In genomic region chr12:13214345-13215278, GRCm38 (mm10) we compare ENCODE assay signal across 8 mouse cellular contexts. TPM values are rescaled to one million over a fixed set of nuclear protein-coding genes. Genes with fewer than 3 reads are reported as not detected.
DNase-seq lines count a peak whose midpoint lies in the region; ATAC-seq and TF ChIP-seq lines count a peak whose summit lies in the region.

No protein-coding gene starts in this region.

- 20% methylated on average over 11 of the region's 11 CpGs for WGBS in embryonic facial prominence, embryonic 11.5 days
- WGBS in kidney, adult 2 months, result 42% methylated on average over 11 of the region's 11 CpGs
- 11% methylated on average over 11 of the region's 11 CpGs for WGBS in limb, embryonic 12.5 days
- 26% methylated on average over 11 of the region's 11 CpGs for WGBS in midbrain, embryonic 16.5 days

- no peak overlapping the region for H3K27ac ChIP-seq in embryonic facial prominence, embryonic 11.5 days (replicated peaks; ENCODE audit: low read depth, low read length)
- H3K27ac ChIP-seq in kidney, adult 2 months (ENCODE audit: insufficient read depth, low read depth, low read length), result no peak overlapping the region
- H3K27ac ChIP-seq in limb, embryonic 12.5 days, result 0 out of 2 replicates have a peak overlapping the region, but pooled peaks have one; percentile 35
- peak overlapping the region; percentile 43; the same call in 1 of the 2 replicates for H3K27ac ChIP-seq in midbrain, embryonic 16.5 days (ENCODE audit: low read length)

- no peak overlapping the region for H3K4me2 ChIP-seq in embryonic facial prominence, embryonic 11.5 days (ENCODE audit: low read depth, low read length)
- H3K4me2 ChIP-seq in limb, embryonic 12.5 days, result peak overlapping the region; percentile 17
- no peak overlapping the region for H3K4me2 ChIP-seq in midbrain, embryonic 16.5 days (ENCODE audit: low read length)

- no peak overlapping the region for H3K9ac ChIP-seq in embryonic facial prominence, embryonic 11.5 days (replicated peaks; ENCODE audit: low read length)
- no peak overlapping the region for H3K9ac ChIP-seq in limb, embryonic 12.5 days (replicated peaks)
- no peak overlapping the region for H3K9ac ChIP-seq in midbrain, embryonic 16.5 days (ENCODE audit: low read depth, low read length)

- TF ChIP-seq POLR2A in kidney, adult 2 months (IDR thresholded peaks at IDR 0.05; ENCODE audit: low read depth, low read length), result no peak

- no peak overlapping the region for H3K4me3 ChIP-seq in embryonic facial prominence, embryonic 11.5 days (ENCODE audit: low read depth, low read length)
- no peak overlapping the region for H3K4me3 ChIP-seq in kidney, adult 2 months (ENCODE audit: insufficient read depth, low read depth, low read length)
- H3K4me3 ChIP-seq in limb, embryonic 12.5 days (replicated peaks), result no peak overlapping the region
- H3K4me3 ChIP-seq in midbrain, embryonic 16.5 days (ENCODE audit: low read depth, low read length), result no peak overlapping the region

- peaks cover 2% of the 10 kb centered on the region; the same call in 1 of the 2 replicates for H3K4me1 ChIP-seq in embryonic facial prominence, embryonic 11.5 days (ENCODE audit: control insufficient read depth, insufficient read depth, low read length)
- peaks cover 30% of the 10 kb centered on the region for H3K4me1 ChIP-seq in kidney, adult 2 months (ENCODE audit: control insufficient read depth, insufficient read depth, low read length)
- H3K4me1 ChIP-seq in limb, embryonic 12.5 days (replicated peaks), result peaks cover 14% of the 10 kb centered on the region
- peaks cover 6% of the 10 kb centered on the region for H3K4me1 ChIP-seq in midbrain, embryonic 16.5 days (ENCODE audit: control insufficient read depth, insufficient read depth, low read length)

- TF ChIP-seq CTCF in kidney, adult 2 months (conservative IDR thresholded peaks at IDR 0.05; ENCODE audit: insufficient read depth, insufficient read length, low read depth, low read length), result peak; percentile 98

- peak; percentile 26 for DNase-seq in 3134 (ENCODE audit: extremely low read depth, insufficient read length, low spot score)
- DNase-seq in adrenal gland, postnatal 14 days, result peak; percentile 88
- peak; percentile 93 for DNase-seq in embryonic facial prominence, embryonic 11.5 days (ENCODE audit: low spot score)
- peak; percentile 84 to 92 for DNase-seq in heart, adult 18-20 months
- DNase-seq in kidney, adult 2 months, result peak; percentile 92
- DNase-seq in spleen, postnatal 14 days (ENCODE audit: low spot score in 2 of 2), result peak; percentile 25 to 54

- no peaks in the 10 kb centered on the region for H3K9me3 ChIP-seq in embryonic facial prominence, embryonic 11.5 days (replicated peaks; ENCODE audit: control insufficient read depth, low read length)
- H3K9me3 ChIP-seq in limb, embryonic 12.5 days, result no peaks in the 10 kb centered on the region
- H3K9me3 ChIP-seq in midbrain, embryonic 16.5 days (replicated peaks; ENCODE audit: control insufficient read depth, low read length, poor library complexity, severe bottlenecking), result 0 out of 2 replicates have a peak, but pooled peaks cover 4% of the 10 kb centered on the region

- no peaks in the 10 kb centered on the region for H3K27me3 ChIP-seq in embryonic facial prominence, embryonic 11.5 days (ENCODE audit: control insufficient read depth, insufficient read depth, low read length)
- H3K27me3 ChIP-seq in kidney, adult 2 months (replicated peaks; ENCODE audit: control insufficient read depth, insufficient read depth, low read length), result no peaks in the 10 kb centered on the region
- peaks cover 3% of the 10 kb centered on the region for H3K27me3 ChIP-seq in limb, embryonic 12.5 days
- H3K27me3 ChIP-seq in midbrain, embryonic 16.5 days (ENCODE audit: control insufficient read depth, insufficient read depth, low read depth, low read length), result no peaks in the 10 kb centered on the region

- peak; percentile 88 for ATAC-seq in embryonic facial prominence, embryonic 11.5 days (replicated peaks; ENCODE audit: insufficient number of reproducible peaks, low FRiP score, low TSS enrichment, low read depth)
- peak; percentile 79 for ATAC-seq in limb, embryonic 12.5 days (ENCODE audit: insufficient number of reproducible peaks, insufficient read depth, low FRiP score, low TSS enrichment, low read depth)
- ATAC-seq in midbrain, embryonic 16.5 days, result peak; percentile 95

- peaks cover 5% of the 10 kb centered on the region; the same call in 1 of the 2 replicates for H3K36me3 ChIP-seq in embryonic facial prominence, embryonic 11.5 days (replicated peaks; ENCODE audit: control insufficient read depth, insufficient read depth, low read depth, low read length)
- H3K36me3 ChIP-seq in kidney, adult 2 months (ENCODE audit: control insufficient read depth, insufficient read depth, low read length), result peaks cover 3% of the 10 kb centered on the region
- H3K36me3 ChIP-seq in limb, embryonic 12.5 days, result peaks cover 28% of the 10 kb centered on the region
- H3K36me3 ChIP-seq in midbrain, embryonic 16.5 days (ENCODE audit: control insufficient read depth, insufficient read depth, low read length), result peaks cover 7% of the 10 kb centered on the region

RNA-seq across cellular contexts. Expression of gene Ddx1, which starts 34.4 kb away (rescaled TPM):
- total RNA-seq in adrenal gland, postnatal 14 days (2021), result 86.7 and 102 TPM in 2 replicates
- 206 and 216 TPM in 2 replicates for polyA plus RNA-seq in embryonic facial prominence, embryonic 11.5 days (2014; fragmentation: Nextera tagmentation; extraction: Ambion mirVana)
- 10 to 100 TPM; 85.6 to 94.4 TPM for total RNA-seq in heart, adult 18-20 months (2021)
- polyA plus RNA-seq in kidney, adult 2 months (2012; rRNA removed), result 8.9 and 12.1 TPM in 2 replicates
- polyA plus RNA-seq in limb, embryonic 12.5 days (2016; fragmentation: Nextera tagmentation; extraction: Ambion mirVana), result 166 and 167 TPM in 2 replicates
- 139 and 141 TPM in 2 replicates for polyA plus RNA-seq in midbrain, embryonic 16.5 days (2015; fragmentation: Nextera tagmentation; extraction: Ambion mirVana)

RNA-seq across cellular contexts. Expression of gene Nbas, which starts 54.3 kb away (rescaled TPM):
- 24.9 and 25.0 TPM in 2 replicates for total RNA-seq in adrenal gland, postnatal 14 days (2021)
- 14.3 and 14.9 TPM in 2 replicates for polyA plus RNA-seq in embryonic facial prominence, embryonic 11.5 days (2014; fragmentation: Nextera tagmentation; extraction: Ambion mirVana)
- total RNA-seq in heart, adult 18-20 months (2021), result 10 to 100 TPM; 31.2 to 31.3 TPM
- polyA plus RNA-seq in kidney, adult 2 months (2012; rRNA removed), result 16.1 and 17.5 TPM in 2 replicates
- 17.1 and 18.4 TPM in 2 replicates for polyA plus RNA-seq in limb, embryonic 12.5 days (2016; fragmentation: Nextera tagmentation; extraction: Ambion mirVana)
- polyA plus RNA-seq in midbrain, embryonic 16.5 days (2015; fragmentation: Nextera tagmentation; extraction: Ambion mirVana), result 17.0 and 18.0 TPM in 2 replicates

Comparison
In these comparisons a context has a peak if more than half of its experiments do, and no peak if none do; other contexts are left out.
1. DNase-seq: peak in every context shown above with its lines; median percentile 93 in embryonic facial prominence, embryonic 11.5 days; 92 in kidney, adult 2 months; 88 in adrenal gland, postnatal 14 days; 88 in heart, adult 18-20 months; 40 in spleen, postnatal 14 days; 26 in 3134.
2. H3K27ac ChIP-seq: peak in limb, embryonic 12.5 days (single experiment) and midbrain, embryonic 16.5 days (single experiment); none in embryonic facial prominence, embryonic 11.5 days (single experiment) and kidney, adult 2 months (single experiment).
3. RNA of gene Ddx1, which starts 34.4 kb away (polyA plus RNA-seq): 206 to 216 TPM in embryonic facial prominence, embryonic 11.5 days, 166 to 167 TPM in limb, embryonic 12.5 days and 139 to 141 TPM in midbrain, embryonic 16.5 days; 8.9 to 12.1 TPM in kidney, adult 2 months; every median in the first group is over 10 times any median in the second.
4. Peak in every context shown above with its lines, with median percentiles within 50 percentile points of each other: ATAC-seq.